Mouse (Mus musculus) regulatory T cell (primary cell): Measurements from ENCODE around the gene Ippk.

Experiments used
- in situ Hi-C: fragments of 300-600 bp; cut with MboI, MseI; formaldehyde crosslinking; loops from one replicate; pipeline ENCODE4 v1.15.1; 2025; ENCODE audit warnings: high pct_unique_total_duplicates

Ippk gene

GRCm38 (mm10) chr13:49420754-49421605 is at the start of gene Ippk:
Gene Ippk, plus strand, starts transcription at chr13:49421249.
- in situ Hi-C loops = no loop called here

DNA sequence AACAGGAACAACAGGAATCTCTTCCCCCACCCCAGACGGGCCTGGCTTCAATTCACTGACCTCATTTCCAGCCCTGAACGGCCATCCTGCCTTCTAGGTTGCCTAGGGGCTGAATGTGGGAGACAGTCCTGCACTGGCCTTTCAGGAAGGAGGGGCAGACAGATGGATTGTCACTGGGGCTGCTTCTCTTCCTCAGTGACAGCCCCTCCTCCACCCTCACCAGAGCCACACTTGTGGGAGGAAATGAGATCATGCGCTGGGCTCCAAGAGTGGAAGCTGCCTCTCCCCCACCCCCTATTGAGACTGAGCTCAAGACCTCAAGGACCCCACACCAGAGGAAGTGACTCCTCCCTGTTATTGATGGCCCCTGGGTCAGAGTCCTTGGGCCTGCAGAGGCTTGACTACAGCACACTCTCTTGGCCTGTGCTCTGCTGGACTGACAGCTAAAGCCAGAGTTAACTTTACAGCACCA is 49.6 kb upstream of the Ippk start:
- in situ Hi-C loops = no loop called here

- in situ Hi-C loops = no loop called here
Observed at GRCm38 (mm10) chr13:49372370-49373060, 48.5 kb upstream of the Ippk start.

DNA sequence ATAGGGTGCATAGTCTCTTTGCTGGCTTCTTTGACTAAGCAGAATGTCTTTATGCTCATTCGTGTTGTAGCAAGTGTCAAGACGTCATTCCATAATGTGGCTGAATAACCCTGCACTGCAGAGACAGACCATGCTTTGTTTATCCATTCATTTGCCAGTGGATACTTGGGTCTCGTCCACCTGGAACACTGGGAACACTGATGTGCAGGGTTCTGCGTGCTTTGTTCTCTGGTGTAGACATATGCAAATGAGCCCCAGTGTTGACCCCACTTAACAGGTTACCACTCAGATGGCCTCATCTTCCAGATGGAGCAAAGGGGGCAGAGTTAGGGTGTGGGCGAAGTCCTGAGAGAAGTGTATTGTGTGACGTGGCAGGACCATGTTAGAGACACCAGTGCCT is 46.7 kb upstream of the Ippk start:
- in situ Hi-C loops = no loop called here

- in situ Hi-C loops = loop anchor here (5.0 kb wide), 1 partner anchor 52 kb away; the partner anchor contains the start of gene Fgd3
Observed at GRCm38 (mm10) chr13:49374730-49375129, 46.3 kb upstream of the Ippk start.

DNA sequence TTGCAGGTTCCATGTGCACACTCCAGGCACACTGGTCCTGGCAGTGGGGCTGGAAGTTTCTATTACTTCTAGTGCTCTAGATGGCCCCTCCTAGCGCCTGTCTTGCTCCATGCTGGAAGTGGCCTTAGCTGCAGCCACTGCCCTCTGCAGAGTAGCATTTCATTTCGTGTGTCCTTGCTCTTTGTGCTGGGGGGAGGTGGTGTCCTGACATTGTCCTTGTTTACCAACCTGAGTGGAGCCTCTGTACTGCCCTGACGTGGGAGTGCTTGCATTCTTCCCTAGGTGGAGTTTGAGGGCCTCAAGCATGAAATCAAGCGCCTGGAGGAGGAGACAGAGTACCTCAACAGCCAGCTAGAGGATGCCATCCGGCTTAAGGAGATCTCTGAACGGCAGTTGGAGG is 43.4 kb upstream of the Ippk start:
- in situ Hi-C loops = loop anchor here (5.0 kb wide), 1 partner anchor 55 kb away; the partner anchor contains the start of gene Fgd3

DNA sequence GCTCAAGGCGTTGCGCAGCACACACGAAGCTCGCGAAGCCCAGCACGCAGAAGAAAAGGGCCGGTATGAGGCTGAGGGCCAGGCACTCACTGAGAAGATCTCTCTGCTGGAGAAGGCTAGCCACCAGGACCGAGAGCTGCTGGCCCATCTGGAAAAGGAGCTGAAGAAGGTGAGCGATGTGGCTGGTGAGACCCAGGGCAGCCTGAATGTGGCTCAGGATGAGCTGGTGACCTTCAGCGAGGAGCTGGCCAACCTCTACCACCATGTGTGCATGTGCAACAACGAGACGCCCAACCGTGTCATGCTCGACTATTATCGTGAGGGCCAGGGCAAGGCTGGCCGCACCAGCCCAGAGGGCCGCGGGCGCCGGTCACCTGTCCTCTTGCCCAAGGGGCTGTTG is 41.7 kb upstream of the Ippk start:
- in situ Hi-C loops = loop anchor here (5.0 kb wide), 1 partner anchor 57 kb away; the partner anchor contains the start of gene Fgd3

- in situ Hi-C loops = no loop called here
Observed at GRCm38 (mm10) chr13:49381230-49381629, 39.8 kb upstream of the Ippk start.

- in situ Hi-C loops = no loop called here
Observed at GRCm38 (mm10) chr13:49382997-49383396, 38.1 kb upstream of the Ippk start.

GRCm38 (mm10) chr13:49384751-49385463 is 36.1 kb upstream of the Ippk start:
- in situ Hi-C loops = no loop called here

DNA sequence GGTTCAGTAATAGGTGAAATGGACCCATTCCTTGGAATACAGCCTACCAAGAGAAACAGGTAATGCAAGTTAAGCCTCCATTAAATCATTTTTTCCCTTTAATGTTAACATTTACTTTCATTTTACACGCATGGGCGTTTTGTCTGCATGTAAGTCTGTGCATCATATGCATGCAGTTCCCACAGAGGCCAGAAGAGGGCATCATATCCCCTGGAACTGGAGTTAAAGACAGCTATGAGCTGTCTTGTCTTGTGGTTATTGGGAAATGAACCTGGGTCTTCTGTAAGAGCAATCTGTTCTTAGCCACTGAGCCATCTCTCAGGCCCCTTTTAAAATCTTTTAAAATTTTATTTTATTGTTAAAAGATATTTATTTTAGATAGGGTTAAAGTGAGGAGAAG is 29.7 kb upstream of the Ippk start:
- in situ Hi-C loops = no loop called here

- in situ Hi-C loops = no loop called here
Observed at GRCm38 (mm10) chr13:49393579-49393978, 27.5 kb upstream of the Ippk start.

DNA sequence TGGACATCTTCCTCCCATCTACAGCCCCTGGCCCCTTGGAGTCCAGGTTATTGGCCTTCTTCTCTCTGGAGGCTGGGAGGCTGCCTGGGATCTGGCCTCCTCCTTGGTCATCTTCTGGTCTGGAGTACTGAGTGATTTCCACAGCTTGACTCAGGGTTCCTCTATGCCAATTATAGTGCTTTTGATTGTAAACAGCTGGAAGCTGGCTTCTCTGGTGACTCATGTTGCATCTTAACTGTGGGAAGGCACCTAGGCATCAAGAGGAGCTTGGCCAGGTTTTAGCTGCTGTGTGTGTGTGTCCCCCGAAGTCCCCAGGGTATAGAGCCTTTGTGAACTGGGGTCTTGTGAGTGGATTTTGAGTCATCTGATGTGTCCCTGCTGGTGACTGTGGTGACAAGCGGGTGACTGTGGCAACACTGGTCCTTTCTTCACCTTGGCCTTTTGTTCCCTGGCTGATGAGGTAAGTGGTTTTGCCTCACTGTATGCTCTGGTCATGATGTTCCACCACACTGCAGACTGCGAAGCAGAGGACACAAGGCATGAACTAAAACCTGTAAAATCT is 26.1 kb upstream of the Ippk start:
- in situ Hi-C loops = no loop called here

GRCm38 (mm10) chr13:49396798-49397197 is 24.3 kb upstream of the Ippk start:
- in situ Hi-C loops = no loop called here

DNA sequence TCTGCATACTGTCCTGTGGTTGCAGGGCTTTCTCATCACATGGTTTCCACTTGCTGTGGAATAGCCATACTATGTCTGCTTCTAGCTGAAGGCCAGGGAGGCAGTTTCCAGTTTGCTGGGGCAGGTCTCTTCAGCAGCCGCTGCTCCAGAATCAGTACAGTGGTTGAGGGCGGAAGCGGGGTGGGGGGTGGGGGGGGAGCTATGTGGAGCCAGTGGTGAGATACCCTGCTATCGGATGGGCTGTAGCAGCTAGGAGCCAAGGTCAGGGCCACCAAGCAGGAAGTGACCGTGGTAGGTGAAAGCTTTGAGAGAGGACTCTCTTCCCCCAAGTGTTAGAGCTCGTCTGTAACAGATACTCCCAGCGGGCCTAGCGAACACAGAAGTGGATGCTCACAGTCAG is 22.9 kb upstream of the Ippk start:
- in situ Hi-C loops = no loop called here

- in situ Hi-C loops = no loop called here
Observed at GRCm38 (mm10) chr13:49400139-49400538, 20.9 kb upstream of the Ippk start.

DNA sequence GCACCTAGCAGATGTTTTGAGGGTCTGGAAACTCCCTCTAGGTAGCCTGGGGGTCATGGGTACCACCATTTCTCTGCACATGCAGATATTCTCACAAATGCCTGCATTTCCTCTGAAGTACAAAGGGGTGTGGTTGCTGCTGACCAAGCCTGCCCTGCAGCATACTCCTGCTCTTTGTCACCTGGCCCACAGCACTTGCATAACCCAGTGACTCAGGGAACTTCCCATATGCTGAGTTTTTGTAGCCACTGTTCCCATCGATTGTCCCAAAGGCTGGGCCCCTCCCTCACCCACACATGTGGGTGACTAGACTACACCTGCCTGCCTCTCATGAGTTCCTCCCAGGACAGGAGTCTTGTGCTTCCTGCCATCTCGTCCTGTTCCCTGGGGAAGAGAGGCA is 18.4 kb upstream of the Ippk start:
- in situ Hi-C loops = no loop called here

DNA sequence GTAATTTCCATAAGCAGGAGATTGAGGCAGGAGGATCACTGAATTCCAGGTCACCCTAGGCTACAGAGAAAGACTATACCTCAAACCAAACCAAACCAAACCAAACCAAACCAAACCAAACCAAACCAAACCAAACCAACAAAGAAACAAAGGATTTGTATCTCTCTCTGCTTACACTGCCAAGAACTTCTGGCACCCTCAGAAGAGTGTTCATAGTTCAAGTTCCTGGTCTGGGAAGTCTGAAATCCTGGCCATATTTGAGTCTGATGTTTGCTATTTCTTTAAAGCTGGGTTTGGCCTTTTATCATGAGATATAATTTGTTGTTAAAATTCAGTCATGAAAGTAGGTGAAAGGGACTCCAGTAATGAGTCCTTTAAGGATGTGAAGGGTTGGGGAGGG is 13.3 kb upstream of the Ippk start:
- in situ Hi-C loops = no loop called here

DNA sequence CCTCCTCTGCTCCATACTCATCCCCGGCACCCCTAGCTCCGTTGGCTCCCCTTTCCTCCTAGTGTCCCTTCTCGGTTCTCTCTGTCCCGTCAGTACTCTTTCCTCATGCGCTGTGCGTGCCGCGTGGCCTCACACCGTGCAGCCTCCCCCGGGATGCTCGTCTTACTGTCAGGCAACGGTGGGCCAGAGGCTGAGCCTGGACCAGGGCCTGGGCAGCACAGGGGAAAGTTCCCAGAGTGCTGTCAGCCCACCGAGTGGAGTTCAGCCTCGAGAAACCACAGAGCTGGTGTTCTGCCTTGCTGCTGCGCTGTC is 513 bp downstream of the Ippk start:
- in situ Hi-C loops = no loop called here

DNA sequence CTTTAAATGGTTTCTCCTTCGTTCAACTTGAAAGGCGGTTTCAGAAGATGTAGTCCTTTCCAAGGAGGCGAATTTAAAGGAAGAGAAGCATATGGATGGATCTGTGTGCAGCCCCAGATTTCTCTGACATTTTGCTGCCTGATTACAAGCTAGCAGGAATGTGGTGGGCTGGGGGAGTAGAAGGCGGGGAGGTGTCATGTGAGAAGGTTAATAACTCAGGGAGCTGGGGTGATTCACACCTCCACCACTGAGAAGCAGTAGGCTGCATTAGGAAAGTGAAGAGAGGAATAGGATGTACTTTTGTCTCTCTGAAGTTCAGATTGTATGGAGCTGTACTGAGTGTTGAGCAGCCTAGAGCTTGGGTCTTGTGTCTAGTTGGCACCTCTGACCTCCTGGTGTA is 910 bp downstream of the Ippk start:
- in situ Hi-C loops = no loop called here

- in situ Hi-C loops = no loop called here
Observed at GRCm38 (mm10) chr13:49426736-49427135, 5.7 kb downstream of the Ippk start.
